In the genomic region with DNA sequence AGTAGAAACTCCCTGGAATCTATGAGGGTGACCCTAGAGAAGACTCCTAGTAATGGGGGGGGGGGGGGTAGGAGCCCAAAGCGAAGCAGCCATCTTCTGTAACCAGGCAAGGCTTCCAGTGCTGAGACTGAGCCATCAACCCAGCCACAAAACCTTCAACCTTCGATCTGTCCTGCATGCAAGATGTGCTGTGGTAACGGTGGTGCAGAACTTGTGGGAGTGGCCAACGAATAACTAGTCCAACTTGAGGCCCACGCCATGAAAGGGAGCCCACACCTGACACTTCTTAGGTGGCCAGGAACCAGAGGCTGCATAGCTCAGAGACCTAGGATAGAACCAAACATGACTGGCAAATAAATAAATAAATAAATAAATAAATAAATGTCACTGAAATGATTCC, we compare ENCODE assay signal across 15 mouse cellular contexts.
"Had no signal": no experiment of that assay in that cellular context is flagged by ENCODE, and none has a peak within 500 bp of the region (broad histone marks: within the 10 kb centered on the region; RNA-seq: fewer than 3 reads in every experiment).

No protein-coding gene starts in this region.

- H3K9me3 ChIP-seq: intestine, embryonic 15.5 days; limb, embryonic 13.5 days; midbrain, embryonic 15.5 days; neural tube, embryonic 13.5 days; stomach, embryonic 15.5 days had no signal

- H3K4me3 ChIP-seq: intestine, embryonic 15.5 days; layer of hippocampus, adult 2 months; limb, embryonic 13.5 days; midbrain, embryonic 15.5 days; neural tube, embryonic 13.5 days; stomach, embryonic 15.5 days had no signal

- H3K4me2 ChIP-seq: intestine, embryonic 15.5 days; limb, embryonic 13.5 days; midbrain, embryonic 11.5 days; midbrain, embryonic 15.5 days; neural tube, embryonic 13.5 days; stomach, embryonic 15.5 days had no signal

- H3K36me3 ChIP-seq: intestine, embryonic 15.5 days; limb, embryonic 13.5 days; midbrain, embryonic 15.5 days; neural tube, embryonic 13.5 days; stomach, embryonic 15.5 days had no signal

- ATAC-seq: intestine, embryonic 15.5 days; midbrain, embryonic 15.5 days had no signal

- H3K27ac ChIP-seq: intestine, embryonic 15.5 days; limb, embryonic 13.5 days; midbrain, embryonic 15.5 days; stomach, embryonic 15.5 days had no signal

- H3K9ac ChIP-seq: intestine, embryonic 15.5 days; limb, embryonic 13.5 days; midbrain, embryonic 15.5 days; neural tube, embryonic 13.5 days; stomach, embryonic 15.5 days had no signal

- H3K27me3 ChIP-seq: intestine, embryonic 15.5 days; limb, embryonic 13.5 days; midbrain, embryonic 15.5 days; neural tube, embryonic 13.5 days; stomach, embryonic 15.5 days had no signal

- DNase-seq: kidney, adult 18-20 months; kidney, postnatal 10 days; kidney, postnatal 4 days; left cerebral cortex, postnatal 4 days; lung, adult 18-20 months; lung, postnatal 36 days; retina, postnatal 1 day; right cerebral cortex, postnatal 4 days had no signal
